Mouse (Mus musculus) ES-E14 (cell line): ENCODE measurements around the gene Nanos3.

ENCODE experiments used
- CHD2 ChIP-seq: IDR thresholded peaks from 2 replicates; pipeline ENCODE4 v1.6.1; 2014; ENCODE audit warnings: mild to moderate bottlenecking, low read depth, low read length, inconsistent platforms
- HCFC1 ChIP-seq: IDR thresholded peaks from 2 replicates; pipeline ENCODE4 v1.6.1; 2012; ENCODE audit warnings: low read length, inconsistent platforms, borderline replicate concordance; ENCODE audit not compliant: insufficient read depth
- MAFK ChIP-seq: IDR thresholded peaks from 2 replicates; pipeline ENCODE4 v1.6.1; 2014; ENCODE audit warnings: mild to moderate bottlenecking, low read depth, low read length, inconsistent platforms; ENCODE audit not compliant: insufficient read depth
- ZC3H11A ChIP-seq: IDR thresholded peaks from 2 replicates; pipeline ENCODE4 v1.6.1; 2012; ENCODE audit warnings: low read depth, mild to moderate bottlenecking, inconsistent platforms, low read length, borderline replicate concordance
- ZNF384 ChIP-seq: IDR thresholded peaks from 2 replicates; pipeline ENCODE4 v1.6.1; 2012; ENCODE audit warnings: low read depth, low read length, inconsistent platforms

DNA sequence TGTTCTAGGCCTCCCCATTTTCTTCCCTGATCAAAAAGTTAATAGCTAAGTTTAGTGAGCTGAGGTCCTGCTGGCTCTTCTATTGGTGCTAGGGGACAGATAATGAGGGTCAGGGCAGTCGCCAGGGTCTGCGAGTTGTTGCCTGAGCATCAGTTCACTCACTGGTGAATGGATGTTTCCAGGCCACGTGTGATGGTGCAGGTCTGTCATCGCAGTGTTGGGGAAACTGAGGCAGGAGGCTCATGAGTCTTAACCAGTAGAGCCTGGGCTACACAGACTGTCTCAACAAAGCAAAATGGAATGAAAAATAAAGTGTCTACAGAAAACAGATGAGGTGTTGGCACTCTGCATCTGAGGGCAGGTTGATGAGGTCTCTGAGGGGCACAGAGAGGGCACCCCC lies 13.9 kb upstream of the Nanos3 start:
- TF ChIP-seq CHD2 (no peak), ZNF384 (no peak), ZC3H11A (no peak), MAFK (no peak), HCFC1 (no peak)
